Mouse (Mus musculus): Measurements from ENCODE around the gene Gm20605.

DNA sequence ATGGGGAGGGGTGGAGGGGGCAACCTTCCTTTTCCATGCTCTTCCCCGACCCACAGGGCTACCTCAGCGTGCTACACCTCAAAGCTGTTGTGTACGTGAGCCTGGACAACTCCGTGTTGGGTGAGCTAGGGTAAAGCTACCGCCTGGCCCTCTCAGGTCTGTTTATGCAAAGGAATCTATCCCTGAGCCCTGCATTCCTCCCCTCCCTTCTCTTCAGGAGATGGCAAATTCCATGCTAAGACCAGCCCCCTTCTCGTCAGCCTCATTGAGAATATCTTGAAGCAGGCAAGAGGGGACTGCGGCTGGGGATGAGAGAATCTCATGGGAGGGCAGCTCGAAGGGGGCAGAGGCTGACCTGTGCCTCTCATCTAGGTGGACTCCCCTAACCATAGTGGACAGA is 46.3 kb upstream of the Gm20605 start:
- no peak for TF ChIP-seq POLR2A (IDR thresholded peaks at IDR 0.05; ENCODE audit: borderline replicate concordance, extremely low read depth, low read depth, low read length)
- TF ChIP-seq CTCF (IDR thresholded peaks at IDR 0.05; ENCODE audit: insufficient read depth, low read length) = no peak

Data from lung, adult 2 months (tissue).